Mouse (Mus musculus): ENCODE results near the gene 2010300C02Rik. TPM values are rescaled to one million over a fixed set of nuclear protein-coding genes. Genes with fewer than 3 reads are reported as not detected.
A peak's percentile ranks its signal among the peaks of the same experiment; 100 is the strongest.

Gene 2010300C02Rik
- polyA plus RNA-seq (2012; rRNA removed) (3.1 and 3.7 TPM in 2 replicates), polyA plus RNA-seq (2014; fragmentation: Nextera tagmentation; extraction: Ambion mirVana) (4.1 and 4.5 TPM in 2 replicates)

GRCm38 (mm10) chr1:37719761-37720640 lies at the start of gene 2010300C02Rik:
TSS of gene 2010300C02Rik (minus strand) at chr1:37720085.
- 2% methylated on average over 45 of the region's 69 CpGs for WGBS
- Histone ChIP-seq H3K4me2 (replicated peaks; ENCODE audit: low read depth, low read length, severe bottlenecking) (peak within 1 kb of the TSS; percentile 94), H3K27me3 (ENCODE audit: control insufficient read depth, insufficient read depth, low read length) (no peaks in the 10 kb centered on the region), H3K9me3 (ENCODE audit: control insufficient read depth, low read length) (no peaks in the 10 kb centered on the region), H3K36me3 (ENCODE audit: control insufficient read depth, insufficient read depth, low read length) (no peaks in the 10 kb centered on the region), H3K4me3 (replicated peaks; ENCODE audit: low read length) (peak within 1 kb of the TSS; percentile 61), H3K27ac (replicated peaks; ENCODE audit: low read depth, low read length) (no peak within 1 kb of the TSS), H3K4me1 (ENCODE audit: control insufficient read depth, insufficient read depth, low read length) (no peaks in the 10 kb centered on the region; the same call in 1 of the 2 replicates), H3K9ac (ENCODE audit: low read depth, low read length, severe bottlenecking) (peak within 1 kb of the TSS; percentile 61)
- ATAC-seq (ENCODE audit: low FRiP score, low read depth): peak; percentile 84
- no peak for TF ChIP-seq POLR2A (IDR thresholded peaks at IDR 0.05; ENCODE audit: borderline replicate concordance, extremely low read depth, insufficient read depth, insufficient read length)
- DNase-seq (ENCODE audit: low spot score): peak; percentile 49

- no peak for TF ChIP-seq POLR2A (IDR thresholded peaks at IDR 0.05; ENCODE audit: borderline replicate concordance, extremely low read depth, insufficient read depth, insufficient read length)
- Histone ChIP-seq H3K9me3 (ENCODE audit: control insufficient read depth, low read length) (no peaks in the 10 kb centered on the region), H3K36me3 (ENCODE audit: control insufficient read depth, insufficient read depth, low read length) (no peaks in the 10 kb centered on the region), H3K4me1 (ENCODE audit: control insufficient read depth, insufficient read depth, low read length) (no peaks in the 10 kb centered on the region), H3K27me3 (ENCODE audit: control insufficient read depth, insufficient read depth, low read length) (no peaks in the 10 kb centered on the region), H3K4me2 (replicated peaks; ENCODE audit: low read depth, low read length, severe bottlenecking) (no peak overlapping the region), H3K9ac (ENCODE audit: low read depth, low read length, severe bottlenecking) (no peak overlapping the region), H3K27ac (replicated peaks; ENCODE audit: low read depth, low read length) (no peak overlapping the region), H3K4me3 (replicated peaks; ENCODE audit: low read length) (no peak overlapping the region)
- no peak for ATAC-seq (ENCODE audit: low FRiP score, low read depth)
- no peak for DNase-seq (ENCODE audit: low spot score)
Observed at GRCm38 (mm10) chr1:37759407-37759806, 39.5 kb upstream of the 2010300C02Rik start.

GRCm38 (mm10) chr1:37744650-37745259 lies 24.9 kb upstream of the 2010300C02Rik start:
- no peak overlapping the region for H3K9ac ChIP-seq (ENCODE audit: low read depth, low read length, severe bottlenecking)
- WGBS: 82% methylated on average over 9 of the region's 9 CpGs
- no peak for ATAC-seq (ENCODE audit: low FRiP score, low read depth)

GRCm38 (mm10) chr1:37742602-37743270 lies 22.9 kb upstream of the 2010300C02Rik start:
- Histone ChIP-seq H3K9me3 (ENCODE audit: control insufficient read depth, low read length) (no peaks in the 10 kb centered on the region), H3K27me3 (ENCODE audit: control insufficient read depth, insufficient read depth, low read length) (no peaks in the 10 kb centered on the region), H3K9ac (ENCODE audit: low read depth, low read length, severe bottlenecking) (no peak overlapping the region), H3K4me1 (ENCODE audit: control insufficient read depth, insufficient read depth, low read length) (no peaks in the 10 kb centered on the region), H3K36me3 (ENCODE audit: control insufficient read depth, insufficient read depth, low read length) (no peaks in the 10 kb centered on the region), H3K4me3 (replicated peaks; ENCODE audit: low read length) (no peak overlapping the region), H3K4me2 (replicated peaks; ENCODE audit: low read depth, low read length, severe bottlenecking) (no peak overlapping the region), H3K27ac (replicated peaks; ENCODE audit: low read depth, low read length) (no peak overlapping the region)
- DNase-seq (ENCODE audit: low spot score): no peak
- no peak for ATAC-seq (ENCODE audit: low FRiP score, low read depth)
- TF ChIP-seq POLR2A (IDR thresholded peaks at IDR 0.05; ENCODE audit: borderline replicate concordance, extremely low read depth, insufficient read depth, insufficient read length): no peak
- 70% methylated on average over 14 of the region's 14 CpGs for WGBS

More at GRCm38 (mm10) chr1:37744650-37745259, 24.9 kb upstream of the 2010300C02Rik start:
- H3K36me3 ChIP-seq (ENCODE audit: control insufficient read depth, insufficient read depth, low read length): no peaks in the 10 kb centered on the region
- H3K27me3 ChIP-seq (ENCODE audit: control insufficient read depth, insufficient read depth, low read length): no peaks in the 10 kb centered on the region
- H3K27ac ChIP-seq (replicated peaks; ENCODE audit: low read depth, low read length): no peak overlapping the region
- TF ChIP-seq POLR2A (IDR thresholded peaks at IDR 0.05; ENCODE audit: borderline replicate concordance, extremely low read depth, insufficient read depth, insufficient read length): no peak
- H3K4me2 ChIP-seq (replicated peaks; ENCODE audit: low read depth, low read length, severe bottlenecking): no peak overlapping the region
- no peaks in the 10 kb centered on the region for H3K4me1 ChIP-seq (ENCODE audit: control insufficient read depth, insufficient read depth, low read length)
- H3K9me3 ChIP-seq (ENCODE audit: control insufficient read depth, low read length): no peaks in the 10 kb centered on the region
- DNase-seq (ENCODE audit: low spot score): no peak
- H3K4me3 ChIP-seq (replicated peaks; ENCODE audit: low read length): no peak overlapping the region

GRCm38 (mm10) chr1:37742126-37742525 lies 22.2 kb upstream of the 2010300C02Rik start:
- DNase-seq (ENCODE audit: low spot score) (no peak), ATAC-seq (ENCODE audit: low FRiP score, low read depth) (no peak)
- TF ChIP-seq POLR2A (IDR thresholded peaks at IDR 0.05; ENCODE audit: borderline replicate concordance, extremely low read depth, insufficient read depth, insufficient read length): no peak
- no peaks in the 10 kb centered on the region for H3K4me1 ChIP-seq (ENCODE audit: control insufficient read depth, insufficient read depth, low read length)
- H3K27ac ChIP-seq (replicated peaks; ENCODE audit: low read depth, low read length): no peak overlapping the region
- no peaks in the 10 kb centered on the region for H3K36me3 ChIP-seq (ENCODE audit: control insufficient read depth, insufficient read depth, low read length)
- H3K27me3 ChIP-seq (ENCODE audit: control insufficient read depth, insufficient read depth, low read length): no peaks in the 10 kb centered on the region
- no peak overlapping the region for H3K9ac ChIP-seq (ENCODE audit: low read depth, low read length, severe bottlenecking)
- H3K4me3 ChIP-seq (replicated peaks; ENCODE audit: low read length): no peak overlapping the region
- no peak overlapping the region for H3K4me2 ChIP-seq (replicated peaks; ENCODE audit: low read depth, low read length, severe bottlenecking)
- H3K9me3 ChIP-seq (ENCODE audit: control insufficient read depth, low read length): no peaks in the 10 kb centered on the region
- WGBS: 73% methylated on average over 11 of the region's 11 CpGs
